Mouse (Mus musculus) MEL (cell line): ENCODE data around the gene Uevld. TPM values are rescaled to one million over a fixed set of nuclear protein-coding genes. Genes with fewer than 3 reads are reported as not detected.

Source experiments
- DNase-seq: peaks from one replicate; pipeline ENCODE4 v3.0.0; 2011; ENCODE audit warnings: low read depth, low spot score
- H3K27ac ChIP-seq: 2 replicates; pipeline ENCODE4 v1.5.1; 2012; ENCODE audit warnings: low read depth, mild to moderate bottlenecking, control low read depth, low read length, moderate library complexity; ENCODE audit not compliant: control insufficient read depth
- H3K27me3 ChIP-seq, 2 experiments: fragments of 150-350 bp in 1 of 2; sonication (generic) in 1 of 2; 2 replicates each; pipeline ENCODE4 v1.6.1; 2012; ENCODE audit warnings: low read length in 2 of 2, mild to moderate bottlenecking in 2 of 2, improper control_type of control experiment in 1 of 2, moderate library complexity in 1 of 2; ENCODE audit not compliant: insufficient read depth in 2 of 2, control insufficient read depth in 1 of 2
- H3K36me3 ChIP-seq, 2 experiments: 2 replicates each; pipeline ENCODE4 v1.6.1; 2012 to 2014; ENCODE audit warnings: low read length in 2 of 2, improper control_type of control experiment in 1 of 2, inconsistent platforms in 1 of 2, mild to moderate bottlenecking in 1 of 2; ENCODE audit not compliant: insufficient read depth in 2 of 2, control insufficient read depth in 1 of 2
- H3K4me1 ChIP-seq, 2 experiments: fragments of 150-350 bp in 1 of 2; sonication (generic) in 1 of 2; 2 replicates each; pipeline ENCODE4 v1.6.1; 2012; ENCODE audit warnings: low read length in 2 of 2, improper control_type of control experiment in 1 of 2, mild to moderate bottlenecking in 1 of 2; ENCODE audit not compliant: insufficient read depth in 2 of 2, control insufficient read depth in 1 of 2
- H3K4me3 ChIP-seq, 2 experiments: fragments of 150-350 bp in 1 of 2; sonication (generic) in 1 of 2; 2 replicates each; pipeline ENCODE4 v1.5.1; 2012; ENCODE audit warnings: low read depth in 2 of 2, low read length in 2 of 2, mild to moderate bottlenecking in 2 of 2, moderate library complexity in 2 of 2, control low read depth in 1 of 2, improper control_type of control experiment in 1 of 2; ENCODE audit not compliant: control insufficient read depth in 1 of 2, insufficient read depth in 1 of 2
- H3K79me2 ChIP-seq: 2 replicates; pipeline ENCODE4 v1.6.1; 2012; ENCODE audit warnings: mild to moderate bottlenecking, low read length, moderate library complexity; ENCODE audit not compliant: control insufficient read depth, poor library complexity, insufficient read depth
- H3K9ac ChIP-seq: 2 replicates; pipeline ENCODE4 v1.6.1; 2012; ENCODE audit warnings: low read depth, mild to moderate bottlenecking, control low read depth, low read length, moderate library complexity; ENCODE audit not compliant: control insufficient read depth, poor library complexity, severe bottlenecking
- H3K9me3 ChIP-seq: fragments of 150-350 bp; sonication (generic); replicated peaks from 2 replicates; pipeline ENCODE4 v1.6.1; 2012; ENCODE audit warnings: mild to moderate bottlenecking, low read length, improper control_type of control experiment, moderate library complexity; ENCODE audit not compliant: insufficient read depth
- EP300 ChIP-seq, 2 experiments: IDR thresholded peaks; 2 replicates each; pipeline ENCODE4 v1.6.1; 2011; ENCODE audit warnings: improper control_type of control experiment in 2 of 2, low read length in 2 of 2, low read depth in 1 of 2, mild to moderate bottlenecking in 1 of 2
- GATA1 ChIP-seq: IDR thresholded peaks from 2 replicates; pipeline ENCODE4 v1.6.1; 2011; ENCODE audit warnings: low read depth, low read length, improper control_type of control experiment
- MAFK ChIP-seq: IDR thresholded peaks from 2 replicates; pipeline ENCODE4 v1.6.1; 2011; ENCODE audit warnings: low read depth, mild to moderate bottlenecking, low read length, improper control_type of control experiment, borderline replicate concordance
- MAZ ChIP-seq: IDR thresholded peaks from 2 replicates; pipeline ENCODE4 v1.6.1; 2012; ENCODE audit warnings: low read depth, mild to moderate bottlenecking, inconsistent platforms, low read length, improper control_type of control experiment
- MEF2A ChIP-seq: IDR thresholded peaks from 2 replicates; pipeline ENCODE4 v1.6.1; 2014; ENCODE audit warnings: low read depth, mild to moderate bottlenecking, inconsistent platforms, low read length, improper control_type of control experiment; ENCODE audit not compliant: poor library complexity, insufficient replicate concordance, severe bottlenecking; ENCODE audit errors: extremely low read depth
- MXI1 ChIP-seq: IDR thresholded peaks from 2 replicates; pipeline ENCODE4 v1.6.1; 2011; ENCODE audit warnings: mild to moderate bottlenecking, low read depth, low read length, improper control_type of control experiment
- RAD21 ChIP-seq: IDR thresholded peaks from 2 replicates; pipeline ENCODE4 v1.6.1; 2011; ENCODE audit warnings: mild to moderate bottlenecking, low read depth, low read length, improper control_type of control experiment
- TBP ChIP-seq: IDR thresholded peaks from 2 replicates; pipeline ENCODE4 v1.8.0; 2011; ENCODE audit warnings: low read depth, low read length, improper control_type of control experiment
- TCF12 ChIP-seq: IDR thresholded peaks from 2 replicates; pipeline ENCODE4 v1.6.1; 2014; ENCODE audit warnings: low read depth, mild to moderate bottlenecking, inconsistent platforms, low read length, improper control_type of control experiment, moderate library complexity
- USF1 ChIP-seq: IDR thresholded peaks from 2 replicates; pipeline ENCODE4 v1.6.1; 2014; ENCODE audit warnings: low read depth, mild to moderate bottlenecking, inconsistent platforms, low read length, improper control_type of control experiment, moderate library complexity
- ZKSCAN1 ChIP-seq: IDR thresholded peaks from 2 replicates; pipeline ENCODE4 v1.6.1; 2012; ENCODE audit warnings: low read depth, mild to moderate bottlenecking, inconsistent platforms, low read length, improper control_type of control experiment, moderate library complexity
- ZNF384 ChIP-seq: IDR thresholded peaks from 2 replicates; pipeline ENCODE4 v1.6.1; 2012; ENCODE audit warnings: low read depth, mild to moderate bottlenecking, inconsistent platforms, low read length, improper control_type of control experiment
- polyA plus RNA-seq, 2 experiments: library from polyadenylated mRNA; stranded (reverse) in 1 of 2; unstranded in 1 of 2; fragments of >175 nt in 1 of 2; fragments of >200 nt in 1 of 2; gene quantifications; 2 replicates each; pipeline versions ENCODE4 v1.2.1 to v1.2.4; 2012; ENCODE audit warnings: low replicate concordance in 2 of 2, low read depth in 1 of 2; ENCODE audit not compliant: insufficient read length in 2 of 2, insufficient read depth in 1 of 2, missing spikeins in 1 of 2
- total RNA-seq: library from RNA; depleted of rRNA; stranded (reverse); fragments of 300-350 nt; gene quantifications from 2 replicates; pipeline ENCODE4 v1.2.3, GENCODE M21; 2012

Gene Uevld
- total and polyA plus RNA-seq, 3 experiments: 1.9 to 5.4 TPM; not detected in 1

GRCm38 (mm10) chr7:46919551-46920176, 38.7 kb downstream of the Uevld start, which contains the start of gene Tsg101 (continued):
- TF ChIP-seq ZKSCAN1: no peak
- 0 out of 2 replicates have a peak, but pooled peaks have one; percentile 24 for TF ChIP-seq USF1
- no peak for TF ChIP-seq RAD21

- Histone ChIP-seq H3K9ac (peak overlapping the region; percentile 98), H3K27me3 (no peaks in the 10 kb centered on the region), H3K79me2 (peaks cover 29% of the 10 kb centered on the region), H3K9me3 (no peaks in the 10 kb centered on the region), H3K4me3 (peak overlapping the region; percentile 86 to 95), H3K36me3 (peaks cover 0 to 27% of the 10 kb centered on the region in 2 experiments; a peak in 3 of 4 replicates), H3K27ac (peak overlapping the region; percentile 21), H3K4me1 (peaks cover 8 to 30% of the 10 kb centered on the region in 2 experiments)
- TF ChIP-seq MAZ (no peak), TBP (peak; percentile 52; the same call in 1 of the 2 replicates), GATA1 (peak; percentile 44; the same call in 1 of the 2 replicates), EP300 (IDR thresholded peaks at IDR 0.05; ENCODE audit: low read depth in 1 of 2, low read length in 2 of 2) (peak; percentile 38 to 57; a peak in 3 of 4 replicates), ZKSCAN1 (peak; percentile 23; the same call in 1 of the 2 replicates), TCF12 (peak; percentile 28; the same call in 1 of the 2 replicates), MEF2A (no peak), MXI1 (no peak; the same call in 1 of the 2 replicates), MAFK (peak; percentile 18; the same call in 1 of the 2 replicates), ZNF384 (peak; percentile 93)
- DNase-seq: peak; percentile 74
Observed at GRCm38 (mm10) chr7:46918678-46919371, 39.5 kb downstream of the Uevld start.

GRCm38 (mm10) chr7:46916376-46916775, 42.0 kb downstream of the Uevld start:
- H3K36me3 ChIP-seq: peaks cover 2 to 25% of the 10 kb centered on the region in 2 experiments
- peaks cover 29% of the 10 kb centered on the region for H3K79me2 ChIP-seq
- peaks cover 8 to 28% of the 10 kb centered on the region in 2 experiments for H3K4me1 ChIP-seq
- H3K9ac ChIP-seq: no peak overlapping the region
- no peak for TF ChIP-seq MAZ
- TF ChIP-seq ZKSCAN1: no peak
- TF ChIP-seq, all 39 proteins: peak for 0
- Histone ChIP-seq H3K27me3 (no peaks in the 10 kb centered on the region), H3K4me3 (no peak overlapping the region), H3K9me3 (no peaks in the 10 kb centered on the region), H3K27ac (no peak overlapping the region)
- DNase-seq: peak; percentile 52
